Mouse (Mus musculus) spleen, adult 2 months (tissue): Measurements from ENCODE around the gene Car6.

ENCODE experiments used
- CTCF ChIP-seq: fragments of 200-500 bp; IDR thresholded peaks from 2 replicates; pipeline ENCODE4 v1.5.1; 2011; ENCODE audit warnings: mild to moderate bottlenecking, inconsistent platforms; ENCODE audit not compliant: insufficient read depth, insufficient read length, insufficient replicate concordance; ENCODE audit errors: extremely low read depth
- POLR2A ChIP-seq: fragments of 200-500 bp; IDR thresholded peaks from 2 replicates; pipeline ENCODE4 v1.6.1; 2011; ENCODE audit warnings: low read depth, low read length, inconsistent platforms

DNA sequence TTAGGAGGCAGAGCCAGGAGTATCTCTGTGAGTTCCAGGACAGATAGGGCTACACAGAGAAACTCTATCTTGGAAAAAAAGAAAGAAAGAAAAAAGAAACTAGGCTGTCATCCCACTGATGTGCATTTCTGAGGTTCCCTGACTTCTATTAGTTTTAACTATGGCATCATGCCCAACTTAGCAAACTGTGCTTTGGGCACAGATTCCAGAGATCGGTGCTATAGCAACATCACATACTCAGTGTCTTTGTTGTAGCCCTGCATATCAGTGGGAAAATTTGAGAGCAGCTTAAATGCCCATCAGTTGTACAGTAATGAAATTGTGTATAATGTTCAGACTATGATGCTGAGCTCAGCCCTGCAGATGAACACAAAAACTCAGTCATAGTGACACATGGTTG is 24.6 kb upstream of the Car6 start:
- TF ChIP-seq CTCF (no peak), POLR2A (no peak)
